Mouse (Mus musculus): Measurements from ENCODE around the gene Npas3.

Gene Npas3

DNA sequence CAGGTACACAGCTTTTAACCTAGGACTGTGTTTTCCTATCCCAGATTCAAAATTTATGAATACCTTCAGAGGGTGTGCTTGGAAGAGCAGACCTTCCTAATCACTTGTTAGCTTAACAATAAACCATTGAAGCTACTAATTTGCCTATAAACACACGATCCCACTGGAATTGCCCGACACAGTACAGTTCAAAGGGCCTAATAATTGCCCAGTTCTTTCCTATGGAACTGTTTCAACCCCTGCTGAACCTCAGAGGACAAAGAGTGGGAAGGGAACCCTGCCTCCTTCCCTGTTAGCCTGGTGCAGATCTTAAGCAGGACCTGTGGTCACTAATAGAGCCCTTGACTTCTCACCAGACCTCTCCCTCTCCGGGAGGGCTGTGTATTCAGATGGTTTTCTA is 429.7 kb downstream of the Npas3 start:
- in situ Hi-C loops (cut with MboI; ENCODE audit: unreplicated experiment in 2 of 2) = no loop called here

DNA sequence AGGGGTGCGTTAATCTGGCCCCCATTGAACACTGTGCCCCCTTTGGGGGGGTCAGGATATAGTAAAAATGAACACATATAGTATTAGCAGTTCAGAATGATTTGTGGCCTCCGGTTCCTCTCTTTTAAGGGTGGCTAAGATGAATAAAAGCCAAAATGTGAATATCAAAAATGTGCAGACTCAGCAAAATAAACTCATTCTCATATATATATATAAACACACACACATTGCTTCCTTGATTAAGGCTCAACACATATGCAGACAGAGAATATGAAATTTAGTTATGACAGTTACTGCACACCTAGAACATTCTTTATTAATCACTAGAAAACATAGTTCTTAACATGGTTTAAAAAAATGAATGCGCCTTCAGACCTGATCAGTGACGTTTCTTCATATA is 430.7 kb downstream of the Npas3 start:
- in situ Hi-C loops (cut with MboI; ENCODE audit: unreplicated experiment in 2 of 2) = no loop called here

DNA sequence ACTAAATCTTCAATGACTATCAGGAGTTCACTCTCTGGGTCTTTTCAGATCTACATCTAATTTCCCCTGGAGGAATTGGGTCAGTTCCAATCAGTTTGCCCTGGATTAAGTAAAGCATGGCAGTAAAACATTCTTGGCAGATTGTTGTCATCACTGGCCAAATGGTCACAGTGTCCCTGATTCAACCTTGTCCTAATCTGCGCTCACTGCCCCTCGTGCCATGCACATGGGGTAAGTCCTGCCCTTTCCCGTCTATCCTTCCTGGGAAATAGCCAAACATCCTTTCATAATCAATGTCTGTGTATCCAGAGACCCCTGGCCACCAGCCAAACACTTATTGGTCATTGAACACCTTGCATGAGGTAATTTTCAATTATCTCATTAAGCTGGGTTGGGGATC is 432.0 kb downstream of the Npas3 start:
- in situ Hi-C loops (cut with MboI; ENCODE audit: unreplicated experiment in 2 of 2) = no loop called here

DNA sequence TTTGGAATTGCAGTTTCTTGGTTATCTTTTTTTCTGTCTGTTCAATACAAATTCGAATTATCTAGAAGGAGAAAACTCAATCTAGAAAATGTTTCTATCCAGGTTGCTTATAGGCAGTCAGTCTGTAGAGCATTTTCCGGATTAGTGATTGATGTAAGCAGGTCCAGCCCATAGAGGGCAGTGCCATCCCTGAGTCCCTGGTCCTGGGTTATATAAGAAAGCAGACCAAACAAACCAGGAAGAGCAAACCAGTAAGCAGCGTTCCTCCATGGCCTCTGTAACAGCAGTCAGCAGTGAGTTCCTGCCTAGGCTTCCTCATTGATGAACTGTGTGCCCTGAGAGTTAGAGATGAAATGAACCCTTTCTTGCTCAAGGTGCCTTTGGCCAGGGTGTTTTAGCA is 433.6 kb downstream of the Npas3 start:
- in situ Hi-C loops (cut with MboI; ENCODE audit: unreplicated experiment in 2 of 2) = no loop called here

DNA sequence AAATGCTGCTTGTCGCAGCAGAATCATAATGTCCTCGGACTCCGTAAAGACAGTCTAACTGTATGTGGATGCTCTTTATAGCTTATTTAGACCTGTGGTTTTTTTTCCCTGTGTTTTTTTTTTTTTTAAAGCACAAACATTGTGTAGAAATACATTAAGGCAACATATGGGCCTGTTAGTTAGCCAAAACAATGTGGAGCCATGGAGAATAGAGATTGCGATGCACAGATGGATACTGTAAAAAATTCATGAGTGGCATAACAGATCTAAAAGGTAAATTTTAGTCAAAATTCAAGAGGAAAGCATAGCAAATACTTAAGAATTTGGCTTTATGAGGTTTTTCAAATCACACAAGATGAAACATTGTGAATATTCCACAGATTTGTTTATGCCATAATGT is 444.0 kb downstream of the Npas3 start:
- in situ Hi-C loops (cut with MboI; ENCODE audit: unreplicated experiment in 2 of 2) = no loop called here

DNA sequence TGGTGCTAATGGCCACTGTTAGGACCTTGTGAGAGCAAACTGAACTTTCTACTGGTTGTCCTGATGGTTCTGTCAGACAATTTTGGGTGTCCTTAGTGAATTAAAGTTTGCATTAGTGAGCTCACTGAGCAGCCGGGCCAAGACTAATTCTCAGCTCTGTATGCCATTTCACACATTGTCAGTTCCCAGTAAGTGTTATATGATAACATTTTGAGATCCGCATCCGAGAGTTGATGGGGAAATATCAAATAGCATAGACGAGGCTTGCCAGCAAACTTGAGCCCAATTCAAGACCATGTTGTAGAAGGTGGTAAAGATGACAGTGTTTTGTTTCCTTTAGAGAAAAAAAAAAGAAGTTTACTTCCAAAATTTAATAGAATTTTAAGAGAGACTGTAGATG is 445.9 kb downstream of the Npas3 start:
- in situ Hi-C loops (cut with MboI; ENCODE audit: unreplicated experiment in 2 of 2) = no loop called here

DNA sequence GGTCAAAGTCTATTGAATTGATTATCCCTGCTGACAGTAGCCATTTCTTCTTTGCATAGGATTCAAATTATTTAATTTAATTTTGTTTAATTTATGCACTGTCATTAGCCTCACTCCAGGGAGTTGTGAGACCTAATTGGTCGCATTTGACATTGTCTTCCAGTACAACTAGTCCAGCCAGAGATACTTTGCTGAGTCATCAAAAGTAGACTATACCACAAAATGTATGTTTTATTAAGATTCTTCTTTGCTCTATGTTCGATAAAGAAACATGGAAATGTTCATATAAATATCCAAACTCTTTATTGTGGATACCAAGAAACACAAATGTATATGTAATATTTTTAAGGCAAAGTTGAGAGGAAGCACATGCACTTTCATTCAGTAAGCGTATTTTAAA is 446.8 kb downstream of the Npas3 start:
- in situ Hi-C loops (cut with MboI; ENCODE audit: unreplicated experiment in 2 of 2) = no loop called here

DNA sequence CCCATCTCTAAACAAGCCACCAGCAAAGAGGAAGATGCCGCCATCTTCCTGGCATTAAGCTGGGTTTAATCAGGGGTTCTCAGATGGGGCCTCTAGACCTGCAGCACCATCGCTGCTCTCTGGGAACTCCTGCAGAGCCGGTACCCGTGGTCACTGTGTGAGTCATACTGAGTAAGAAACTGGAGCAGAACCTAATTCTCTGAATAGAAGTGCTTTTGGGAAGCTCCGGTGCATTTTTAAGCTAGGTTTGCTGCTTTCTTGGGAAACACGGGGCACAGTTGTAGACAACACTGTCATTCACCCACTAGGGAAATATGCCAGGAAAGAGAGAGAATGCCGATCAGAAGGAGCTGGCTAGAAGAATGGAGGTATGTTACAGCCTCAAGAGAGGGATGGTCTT is 449.2 kb downstream of the Npas3 start:
- in situ Hi-C loops (cut with MboI; ENCODE audit: unreplicated experiment in 2 of 2) = no loop called here

- in situ Hi-C loops (cut with MboI; ENCODE audit: unreplicated experiment in 2 of 2) = no loop called here
These were observed 450.2 kb downstream of the Npas3 start for GRCm38 (mm10) chr12:53698483-53699227.

- in situ Hi-C loops (cut with MboI; ENCODE audit: unreplicated experiment in 2 of 2) = no loop called here
These were observed 471.4 kb downstream of the Npas3 start for GRCm38 (mm10) chr12:53719896-53720295.

DNA sequence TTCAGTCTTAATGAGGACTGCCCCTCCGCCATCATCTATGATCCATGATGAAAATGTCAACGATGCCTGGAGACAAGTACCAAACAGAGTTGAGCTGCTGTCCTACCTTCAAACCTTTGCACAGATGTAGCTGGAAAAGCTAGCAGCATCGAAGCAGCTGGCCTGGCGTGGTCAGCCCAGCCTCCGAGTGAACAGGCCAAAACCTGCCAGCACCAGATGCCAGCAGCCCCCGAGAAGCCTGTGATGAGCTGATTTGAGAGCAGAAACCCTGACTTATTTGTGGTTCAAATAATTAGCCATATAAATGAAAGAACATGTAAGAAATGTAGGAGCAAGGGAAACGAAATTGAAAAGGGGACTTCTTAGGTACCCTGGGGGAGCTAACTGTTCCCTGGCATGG is 473.7 kb downstream of the Npas3 start:
- in situ Hi-C loops (cut with MboI; ENCODE audit: unreplicated experiment in 2 of 2) = no loop called here

- in situ Hi-C loops (cut with MboI; ENCODE audit: unreplicated experiment in 2 of 2) = no loop called here
These were observed 474.5 kb downstream of the Npas3 start for GRCm38 (mm10) chr12:53722718-53723698.

- in situ Hi-C loops (cut with MboI; ENCODE audit: unreplicated experiment in 2 of 2) = no loop called here
These were observed 480.8 kb downstream of the Npas3 start for GRCm38 (mm10) chr12:53729275-53729674.

- in situ Hi-C loops (cut with MboI; ENCODE audit: unreplicated experiment in 2 of 2) = no loop called here
These were observed 490.2 kb downstream of the Npas3 start for GRCm38 (mm10) chr12:53738549-53739292.

DNA sequence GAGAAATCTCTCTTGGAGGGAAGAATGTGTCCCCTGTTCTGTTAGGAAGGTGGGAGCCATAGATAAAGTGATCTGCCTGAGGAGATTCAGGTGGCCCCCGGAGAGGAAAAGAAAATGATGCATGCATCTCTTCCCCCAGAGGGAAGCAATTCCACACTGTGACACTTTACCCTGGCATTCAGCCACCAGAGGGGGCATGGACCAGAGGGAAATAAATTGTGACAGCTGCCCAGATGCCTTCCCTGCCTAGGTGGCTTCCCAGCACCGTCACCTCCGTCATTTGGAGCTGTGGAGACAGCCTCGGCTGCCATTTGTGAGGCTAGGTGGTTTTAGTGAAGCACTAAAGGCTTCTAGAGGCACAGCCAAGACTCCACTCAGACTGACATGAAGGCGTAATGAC is 498.2 kb downstream of the Npas3 start:
- in situ Hi-C loops (cut with MboI; ENCODE audit: unreplicated experiment in 2 of 2) = no loop called here

DNA sequence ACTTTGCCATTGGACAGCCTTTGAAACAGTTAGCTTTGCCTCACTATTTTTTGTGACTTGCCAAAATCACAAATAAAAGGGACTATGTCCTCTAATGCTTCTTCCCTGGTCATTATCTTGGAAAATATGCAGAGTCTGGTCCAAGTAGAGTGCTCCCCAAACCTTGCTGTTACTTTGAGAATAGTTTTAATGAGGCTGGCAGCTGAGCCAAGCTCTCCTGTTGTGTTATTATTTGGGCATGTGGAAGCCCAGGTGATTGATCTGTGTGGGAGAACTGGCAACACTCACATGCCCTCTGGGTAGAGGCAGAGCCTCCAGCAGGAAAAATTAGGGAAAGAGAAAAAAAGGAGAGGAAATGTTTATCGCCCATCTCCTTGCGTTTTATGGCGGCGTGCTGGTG is 500.9 kb downstream of the Npas3 start:
- in situ Hi-C loops (cut with MboI; ENCODE audit: unreplicated experiment in 2 of 2) = no loop called here

DNA sequence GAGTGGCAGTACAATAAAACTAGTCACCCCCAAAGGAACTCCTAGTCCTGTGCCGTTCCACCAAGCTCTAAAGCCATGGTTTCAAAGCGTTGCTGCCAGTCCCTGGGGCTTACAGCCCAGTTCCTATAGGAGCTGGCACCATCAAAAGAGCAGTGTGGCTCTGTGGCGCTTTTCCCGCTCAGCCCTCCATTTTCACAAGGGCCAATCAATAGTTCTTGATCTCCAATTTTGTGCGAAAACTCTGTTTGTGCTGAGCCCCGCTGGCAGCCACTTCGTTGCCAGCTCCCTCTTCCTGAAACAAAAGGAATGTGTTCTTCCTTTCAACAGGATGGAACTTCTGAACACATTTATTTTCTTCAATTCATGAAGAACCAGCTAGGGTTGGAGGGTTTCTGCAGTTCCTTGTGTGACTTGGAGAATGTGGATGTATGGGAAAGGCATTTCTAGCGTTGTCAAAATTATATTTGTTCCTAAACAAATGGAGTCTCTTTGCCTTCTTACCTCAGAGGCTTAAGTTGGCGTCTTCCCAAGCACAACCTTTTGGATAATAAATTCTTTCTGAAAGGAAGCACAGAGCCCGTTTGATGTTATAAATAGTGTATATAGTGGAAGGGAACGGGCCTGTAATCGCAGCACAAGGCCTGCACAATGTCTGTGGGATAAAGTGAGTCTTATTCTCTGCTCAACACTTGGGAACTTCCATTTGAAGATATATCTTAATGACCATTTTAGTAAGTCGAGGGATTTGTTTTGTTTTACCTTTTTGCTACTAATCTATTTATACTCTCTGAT is 504.0 kb downstream of the Npas3 start:
- in situ Hi-C loops (cut with MboI; ENCODE audit: unreplicated experiment in 2 of 2) = no loop called here

- in situ Hi-C loops (cut with MboI; ENCODE audit: unreplicated experiment in 2 of 2) = no loop called here
These were observed 505.0 kb downstream of the Npas3 start for GRCm38 (mm10) chr12:53753368-53753937.

GRCm38 (mm10) chr12:53754236-53754635 is 505.8 kb downstream of the Npas3 start:
- in situ Hi-C loops (cut with MboI; ENCODE audit: unreplicated experiment in 2 of 2) = no loop called here

GRCm38 (mm10) chr12:53757631-53758030 is 509.2 kb downstream of the Npas3 start:
- in situ Hi-C loops (cut with MboI; ENCODE audit: unreplicated experiment in 2 of 2) = no loop called here
